Mouse (Mus musculus) embryonic fibroblast, embryonic 13.5 days (primary cell): ENCODE data around the gene Trappc10. TPM values are rescaled to one million over a fixed set of nuclear protein-coding genes. Genes with fewer than 3 reads are reported as not detected.

Experiments used
- H3K27ac ChIP-seq: 2 replicates; pipeline ENCODE4 v1.5.1; 2012; ENCODE audit warnings: low read length, control low read depth, inconsistent platforms; ENCODE audit not compliant: insufficient read depth
- H3K4me1 ChIP-seq: 2 replicates; pipeline ENCODE4 v1.6.1; 2011; ENCODE audit warnings: low read length; ENCODE audit not compliant: control insufficient read depth, insufficient read depth
- H3K4me3 ChIP-seq: 2 replicates; pipeline ENCODE4 v1.5.1; 2011; ENCODE audit warnings: mild to moderate bottlenecking, control low read depth, low read length; ENCODE audit not compliant: insufficient read depth
- CTCF ChIP-seq: IDR thresholded peaks from 2 replicates; pipeline ENCODE4 v1.5.1; 2011; ENCODE audit warnings: mild to moderate bottlenecking, control low read depth, low read length, moderate library complexity, borderline replicate concordance; ENCODE audit not compliant: insufficient read depth
- POLR2A ChIP-seq: IDR thresholded peaks from 2 replicates; pipeline ENCODE4 v1.6.1; 2011; ENCODE audit warnings: low read depth, mild to moderate bottlenecking, control low read depth, low read length, moderate library complexity
- polyA plus RNA-seq: library from polyadenylated mRNA; stranded (reverse); fragments of >200 nt; gene quantifications from 2 replicates; pipeline ENCODE4 v1.2.4, GENCODE M21; 2011; ENCODE audit warnings: low read depth; ENCODE audit not compliant: missing spikeins, insufficient read length

Trappc10 gene
- polyA plus RNA-seq, 1 experiment: 31.0 TPM

- Histone ChIP-seq H3K4me1 (0 out of 2 replicates have a peak, but pooled peaks cover 7% of the 10 kb centered on the region), H3K27ac (no peak overlapping the region), H3K4me3 (no peak overlapping the region)
- TF ChIP-seq CTCF: no peak
- no peak for TF ChIP-seq POLR2A
These were observed 79.0 kb downstream of the Trappc10 start for GRCm38 (mm10) chr10:78165256-78166005.

DNA sequence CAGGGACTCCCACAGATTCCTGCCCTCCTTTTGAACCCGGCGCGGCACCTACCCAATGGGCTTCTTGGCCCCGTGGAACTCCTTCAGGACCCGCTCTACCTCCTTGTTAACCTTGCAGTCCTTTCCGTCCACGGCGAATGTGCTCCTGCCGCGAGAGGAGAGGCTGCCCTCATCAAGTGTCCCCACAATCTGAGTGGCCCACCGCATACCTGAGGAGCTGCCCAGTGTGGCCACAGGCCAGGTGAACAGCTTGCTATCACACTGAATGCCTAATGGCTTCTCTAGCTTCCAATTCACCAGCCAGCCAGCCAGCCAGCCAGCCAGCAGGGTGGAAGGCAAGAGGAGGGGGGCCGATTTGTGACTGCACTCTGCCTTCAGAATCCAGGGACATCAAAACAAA, 79.7 kb downstream of the Trappc10 start:
- TF ChIP-seq CTCF (no peak), POLR2A (no peak)
- 0 out of 2 replicates have a peak, but pooled peaks cover 4% of the 10 kb centered on the region for H3K4me1 ChIP-seq
- H3K27ac ChIP-seq: no peak overlapping the region
- H3K4me3 ChIP-seq: no peak overlapping the region

- TF ChIP-seq POLR2A: no peak
- peak; percentile 78; the same call in 1 of the 2 replicates for TF ChIP-seq CTCF
- H3K27ac ChIP-seq: no peak overlapping the region
- H3K4me1 ChIP-seq: 0 out of 2 replicates have a peak, but pooled peaks cover 4% of the 10 kb centered on the region
- no peak overlapping the region for H3K4me3 ChIP-seq
These were observed 80.5 kb downstream of the Trappc10 start for GRCm38 (mm10) chr10:78163923-78164322.

GRCm38 (mm10) chr10:78163241-78163640, 81.2 kb downstream of the Trappc10 start:
- TF ChIP-seq CTCF (no peak), POLR2A (no peak)
- no peak overlapping the region for H3K27ac ChIP-seq
- no peak overlapping the region for H3K4me3 ChIP-seq
- H3K4me1 ChIP-seq: no peaks in the 10 kb centered on the region

GRCm38 (mm10) chr10:78162646-78163045, 81.8 kb downstream of the Trappc10 start:
- H3K27ac ChIP-seq: no peak overlapping the region
- H3K4me3 ChIP-seq: no peak overlapping the region
- H3K4me1 ChIP-seq: no peaks in the 10 kb centered on the region
- TF ChIP-seq POLR2A (no peak), CTCF (no peak)

DNA sequence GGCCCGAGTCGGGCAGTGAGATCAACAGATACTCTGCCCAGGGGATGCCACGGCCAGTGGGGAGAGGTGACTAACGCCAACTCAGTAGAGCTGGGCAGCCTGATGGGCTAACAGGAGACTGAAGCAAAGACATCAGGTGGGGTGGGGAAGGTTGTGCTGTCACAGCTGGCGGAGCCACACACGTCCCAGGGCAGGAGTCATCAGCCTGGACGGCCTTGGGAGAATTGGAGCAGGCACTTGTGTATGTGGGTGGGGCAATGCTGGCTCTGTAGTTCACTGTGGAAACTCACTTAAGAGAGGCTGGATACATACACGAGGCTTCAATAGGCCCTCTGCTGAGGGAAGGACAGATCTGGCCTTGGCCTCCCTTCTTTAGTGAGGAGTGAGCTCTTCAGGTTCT, 83.3 kb downstream of the Trappc10 start:
- no peaks in the 10 kb centered on the region for H3K4me1 ChIP-seq
- no peak overlapping the region for H3K27ac ChIP-seq
- TF ChIP-seq CTCF: no peak
- no peak for TF ChIP-seq POLR2A
- no peak overlapping the region for H3K4me3 ChIP-seq

GRCm38 (mm10) chr10:78160369-78161095, 83.9 kb downstream of the Trappc10 start:
- Histone ChIP-seq H3K4me3 (no peak overlapping the region), H3K4me1 (no peaks in the 10 kb centered on the region), H3K27ac (no peak overlapping the region)
- TF ChIP-seq CTCF (no peak), POLR2A (no peak)

- no peak overlapping the region for H3K27ac ChIP-seq
- no peak overlapping the region for H3K4me3 ChIP-seq
- H3K4me1 ChIP-seq: no peaks in the 10 kb centered on the region
- TF ChIP-seq CTCF (peak; percentile 65), POLR2A (no peak)
These were observed 84.5 kb downstream of the Trappc10 start for GRCm38 (mm10) chr10:78159906-78160305.

GRCm38 (mm10) chr10:78159252-78159878, 85.1 kb downstream of the Trappc10 start:
- H3K4me3 ChIP-seq: no peak overlapping the region
- no peak overlapping the region for H3K27ac ChIP-seq
- TF ChIP-seq CTCF (no peak), POLR2A (no peak)
- H3K4me1 ChIP-seq: no peaks in the 10 kb centered on the region

GRCm38 (mm10) chr10:78158041-78158440, 86.4 kb downstream of the Trappc10 start:
- Histone ChIP-seq H3K4me1 (no peaks in the 10 kb centered on the region), H3K4me3 (no peak overlapping the region)
- no peak for TF ChIP-seq CTCF

GRCm38 (mm10) chr10:78156926-78157325, 87.5 kb downstream of the Trappc10 start:
- H3K27ac ChIP-seq: no peak overlapping the region
- TF ChIP-seq POLR2A: no peak
- no peak for TF ChIP-seq CTCF
- H3K4me1 ChIP-seq: no peaks in the 10 kb centered on the region
- no peak overlapping the region for H3K4me3 ChIP-seq

More at GRCm38 (mm10) chr10:78158041-78158440, 86.4 kb downstream of the Trappc10 start:
- no peak overlapping the region for H3K27ac ChIP-seq
